Mouse (Mus musculus) liver, embryonic 13.5 days (tissue): ENCODE data around the gene Chst12. TPM values are rescaled to one million over a fixed set of nuclear protein-coding genes. Genes with fewer than 3 reads are reported as not detected.
"Not testable (repeated sequence)": the region's sequence is repeated elsewhere in the genome, so short reads cannot be mapped to it uniquely, and the experiment has no call there.

Experiments
- ATAC-seq: fragments of 200-750 bp; cut with Nextera tagmentation; 2 replicates; pipeline ENCODE4 v1.8.0; 2017; ENCODE audit warnings: low read depth, mild to moderate bottlenecking, moderate number of reproducible peaks, moderate library complexity
- DNase-seq: peaks from one replicate; pipeline ENCODE4 v3.0.0; 2022
- H3K27ac ChIP-seq: fragments of 300-500 bp; sonication (generic); 2 replicates; pipeline ENCODE4 v1.5.1; 2015; ENCODE audit warnings: moderate library complexity, mild to moderate bottlenecking, inconsistent platforms
- H3K27me3 ChIP-seq: fragments of 300-500 bp; sonication (generic); 2 replicates; pipeline ENCODE4 v1.6.1; 2015; ENCODE audit warnings: mild to moderate bottlenecking, inconsistent platforms
- H3K36me3 ChIP-seq: fragments of 300-500 bp; sonication (generic); 2 replicates; pipeline ENCODE4 v1.6.1; 2015; ENCODE audit warnings: mild to moderate bottlenecking, inconsistent platforms
- H3K4me1 ChIP-seq: fragments of 300-500 bp; sonication (generic); replicated peaks from 2 replicates; pipeline ENCODE4 v1.6.1; 2015; ENCODE audit warnings: inconsistent platforms
- H3K4me2 ChIP-seq: fragments of 300-500 bp; sonication (generic); 2 replicates; pipeline ENCODE4 v1.6.1; 2015; ENCODE audit warnings: inconsistent platforms, mild to moderate bottlenecking, moderate library complexity
- H3K4me3 ChIP-seq: fragments of 300-500 bp; sonication (generic); replicated peaks from 2 replicates; pipeline ENCODE4 v1.5.1; 2015; ENCODE audit warnings: mild to moderate bottlenecking, inconsistent platforms
- H3K9ac ChIP-seq: fragments of 300-500 bp; sonication (generic); 2 replicates; pipeline ENCODE4 v1.6.1; 2015; ENCODE audit warnings: mild to moderate bottlenecking, inconsistent platforms
- H3K9me3 ChIP-seq: fragments of 300-500 bp; sonication (generic); replicated peaks from 2 replicates; pipeline ENCODE4 v1.6.1; 2016; ENCODE audit warnings: inconsistent platforms
- WGBS: fragments of 180-500 bp; shearing (Covaris S2); methylation state at CpG from one replicate; pipeline ENCODE4 v1.1.7; 2015; ENCODE audit not compliant: insufficient replicate concordance; 5-methylcytosine and 5-hydroxymethylcytosine counted together
- polyA plus RNA-seq: library from polyadenylated mRNA; unstranded; fragments of >200 nt; fragmentation: Nextera tagmentation; extraction: Ambion mirVana; gene quantifications from 2 replicates; pipeline ENCODE4 v1.2.1, GENCODE M21; 2015

Gene Chst12
- polyA plus RNA-seq, 1 experiment from 2014 or later = 9.3 TPM

DNA sequence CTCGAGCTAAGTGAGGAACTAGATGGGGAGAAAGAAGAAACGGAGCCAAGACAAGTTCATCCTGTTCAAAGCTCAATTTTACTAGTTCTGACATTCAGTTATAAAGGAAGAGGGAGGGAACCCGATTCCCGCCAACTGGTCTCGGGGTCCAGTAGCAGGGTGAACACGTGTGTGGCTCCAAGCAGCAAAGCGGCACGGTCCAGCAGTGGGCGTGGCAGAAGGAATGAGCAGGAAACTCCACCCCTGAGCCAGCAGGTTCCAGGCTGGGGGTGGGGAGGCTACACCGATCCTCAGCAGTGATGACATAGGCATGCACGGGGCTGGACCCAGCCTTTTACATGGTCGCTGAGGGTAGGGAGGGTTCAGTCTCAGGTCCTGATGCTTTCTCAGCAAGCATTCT, 2.4 kb upstream of the Chst12 start:
- H3K27me3 ChIP-seq, H3K36me3 ChIP-seq, H3K9me3 ChIP-seq: not testable (repeated sequence)
- peaks cover 74% of the 10 kb centered on the region for H3K4me1 ChIP-seq
- peak overlapping the region; percentile 66 for H3K4me2 ChIP-seq
- ATAC-seq (peak; percentile 10), DNase-seq (peak; percentile 71)
- peak overlapping the region; percentile 77 for H3K27ac ChIP-seq
- 2% methylated on average over 12 of the region's 12 CpGs for WGBS
- H3K9ac ChIP-seq = peak overlapping the region; percentile 62
- H3K4me3 ChIP-seq = peak overlapping the region; percentile 37

GRCm38 (mm10) chr5:140506096-140506794, 895 bp downstream of the Chst12 start:
- Histone ChIP-seq H3K36me3 (no peaks in the 10 kb centered on the region), H3K4me2 (peak overlapping the region; percentile 86), H3K4me3 (peak overlapping the region; percentile 66), H3K9ac (peak overlapping the region; percentile 72), H3K4me1 (peaks cover 95% of the 10 kb centered on the region), H3K9me3 (no peaks in the 10 kb centered on the region), H3K27ac (peak overlapping the region; percentile 79), H3K27me3 (no peaks in the 10 kb centered on the region)
- ATAC-seq (no peak), DNase-seq (no peak)
- WGBS = 16% methylated on average over 22 of the region's 22 CpGs

DNA sequence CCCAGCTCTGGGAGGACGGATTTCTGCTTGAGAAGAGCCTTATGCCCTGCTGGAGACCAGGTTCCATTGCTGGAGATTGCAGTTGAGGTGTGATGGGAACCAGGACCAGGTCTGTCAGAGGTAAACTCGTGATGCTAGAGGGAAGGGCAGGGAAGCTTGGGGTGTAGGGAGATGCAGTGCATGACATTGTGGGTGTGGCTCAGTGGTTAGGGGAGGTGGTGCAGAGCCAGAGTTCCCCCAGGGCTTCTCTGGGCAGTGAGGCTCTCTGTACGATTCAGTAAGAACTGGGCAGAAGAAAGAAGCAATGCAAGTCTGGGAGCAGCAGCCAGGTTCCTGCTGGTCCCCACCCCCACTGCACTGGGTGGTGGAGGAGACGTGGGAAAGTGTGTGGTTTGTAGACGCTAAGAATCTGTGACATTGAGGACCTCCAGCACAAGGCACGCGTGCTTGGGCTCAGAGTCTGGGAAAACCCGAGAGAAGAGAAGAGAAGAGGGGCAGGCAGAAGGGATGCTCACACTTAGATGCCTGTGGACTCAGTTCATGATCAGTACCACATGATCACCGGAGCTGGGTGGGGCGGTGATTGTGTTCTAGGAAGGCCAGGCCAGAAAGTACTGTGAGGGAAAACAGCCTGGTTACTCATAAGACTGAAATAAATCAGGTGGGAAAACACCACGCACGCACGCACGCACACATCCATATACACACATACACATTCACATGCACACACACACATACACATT, 2.3 kb downstream of the Chst12 start:
- H3K27me3 ChIP-seq = no peaks in the 10 kb centered on the region
- H3K4me3 ChIP-seq = no peak overlapping the region
- DNase-seq = no peak
- 49% methylated on average over 14 of the region's 14 CpGs for WGBS
- peak overlapping the region; percentile 73 for H3K27ac ChIP-seq
- no peak for ATAC-seq
- H3K4me2 ChIP-seq = peak overlapping the region; percentile 86
- peaks cover 82% of the 10 kb centered on the region for H3K4me1 ChIP-seq
- H3K36me3 ChIP-seq = no peaks in the 10 kb centered on the region
- H3K9ac ChIP-seq = no peak overlapping the region
- no peaks in the 10 kb centered on the region for H3K9me3 ChIP-seq

DNA sequence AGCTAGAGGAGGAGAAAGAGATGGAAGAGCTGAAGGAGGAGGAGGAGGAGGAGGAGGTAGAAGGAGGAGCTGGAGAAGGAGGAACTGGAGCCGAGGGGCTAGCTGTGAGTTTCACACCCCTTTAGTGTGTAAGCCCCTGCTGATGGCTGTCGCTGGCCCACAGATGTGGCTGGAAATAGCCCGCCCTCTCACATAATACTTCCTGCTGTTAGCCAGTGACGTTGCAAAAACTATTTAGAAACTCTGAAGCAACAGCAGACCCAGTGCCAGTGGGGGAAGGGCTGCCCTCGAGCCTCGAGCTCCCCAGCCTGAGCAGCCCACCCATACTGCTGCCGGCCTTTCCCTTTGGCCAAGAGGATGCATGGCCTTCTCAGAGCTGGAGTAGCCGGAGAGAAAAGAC, 3.3 kb downstream of the Chst12 start:
- H3K4me3 ChIP-seq = no peak overlapping the region
- H3K9me3 ChIP-seq = no peaks in the 10 kb centered on the region
- H3K27ac ChIP-seq = peak overlapping the region; percentile 73
- WGBS = 12% methylated on average over 8 of the region's 8 CpGs
- no peaks in the 10 kb centered on the region for H3K36me3 ChIP-seq
- peak overlapping the region; percentile 49 for H3K9ac ChIP-seq
- H3K4me1 ChIP-seq = peaks cover 76% of the 10 kb centered on the region
- peak overlapping the region; percentile 86 for H3K4me2 ChIP-seq
- no peaks in the 10 kb centered on the region for H3K27me3 ChIP-seq
- ATAC-seq = no peak
- DNase-seq = peak; percentile 37

DNA sequence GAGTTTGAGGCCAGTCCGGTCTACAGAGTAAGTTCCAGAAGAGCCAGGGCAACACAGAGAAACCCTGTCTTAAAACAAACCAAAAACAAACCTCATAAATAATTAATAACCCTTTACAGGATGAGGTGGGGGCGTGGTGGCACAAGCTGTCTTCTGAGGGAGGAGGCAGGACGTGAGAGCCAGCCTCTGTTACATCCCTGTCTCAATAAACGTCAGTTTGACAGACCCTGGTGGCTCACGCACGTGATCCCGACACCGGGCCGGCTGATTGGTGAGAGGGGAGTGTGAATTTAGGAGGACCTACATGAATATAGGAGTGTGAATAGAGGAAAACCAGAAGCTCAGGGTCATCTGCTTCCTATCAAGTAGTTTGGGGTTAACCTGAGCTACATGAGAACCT, 3.9 kb downstream of the Chst12 start:
- Histone ChIP-seq H3K9me3 (no peaks in the 10 kb centered on the region), H3K4me2 (peak overlapping the region; percentile 86), H3K27me3 (no peaks in the 10 kb centered on the region), H3K27ac (peak overlapping the region; percentile 73), H3K36me3 (no peaks in the 10 kb centered on the region), H3K9ac (peak overlapping the region; percentile 49), H3K4me3 (no peak overlapping the region), H3K4me1 (peaks cover 76% of the 10 kb centered on the region)
- DNase-seq (no peak), ATAC-seq (no peak)
- 31% methylated on average over 9 of the region's 9 CpGs for WGBS

GRCm38 (mm10) chr5:140510012-140511000, 5.0 kb downstream of the Chst12 start:
- no peak overlapping the region for H3K27ac ChIP-seq
- WGBS = 70% methylated on average over 27 of the region's 27 CpGs
- no peak overlapping the region for H3K9ac ChIP-seq
- H3K4me3 ChIP-seq = no peak overlapping the region
- H3K9me3 ChIP-seq = no peaks in the 10 kb centered on the region
- DNase-seq = no peak
- no peaks in the 10 kb centered on the region for H3K36me3 ChIP-seq
- H3K4me2 ChIP-seq = no peak overlapping the region
- ATAC-seq = no peak
- H3K4me1 ChIP-seq = peaks cover 76% of the 10 kb centered on the region
- H3K27me3 ChIP-seq = no peaks in the 10 kb centered on the region

DNA sequence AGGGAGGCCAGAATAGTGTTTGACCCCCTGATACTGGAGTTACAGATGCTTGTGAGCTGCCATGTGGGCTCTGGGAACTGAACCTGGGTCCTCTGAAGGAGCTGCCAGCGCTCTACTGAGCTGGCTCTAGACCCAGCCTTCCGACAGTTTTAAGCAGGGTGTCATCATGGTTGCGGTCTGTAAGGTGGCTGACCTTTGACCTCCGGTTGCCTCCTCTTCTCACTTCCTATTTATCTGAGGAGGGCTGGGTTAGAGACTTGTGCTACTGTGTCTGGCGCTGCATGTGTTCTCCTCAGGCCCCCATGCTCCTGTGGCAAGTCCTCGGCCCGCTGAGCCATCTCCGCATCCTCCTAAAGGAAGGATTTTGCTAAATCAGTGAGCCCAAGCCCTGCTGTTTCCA, 8.6 kb downstream of the Chst12 start:
- Histone ChIP-seq H3K4me1 (peaks cover 75% of the 10 kb centered on the region), H3K36me3 (no peaks in the 10 kb centered on the region), H3K9ac (no peak overlapping the region), H3K27ac (no peak overlapping the region), H3K4me3 (no peak overlapping the region), H3K27me3 (no peaks in the 10 kb centered on the region), H3K9me3 (no peaks in the 10 kb centered on the region), H3K4me2 (no peak overlapping the region)
- 69% methylated on average over 8 of the region's 8 CpGs for WGBS
- ATAC-seq (no peak), DNase-seq (no peak)

DNA sequence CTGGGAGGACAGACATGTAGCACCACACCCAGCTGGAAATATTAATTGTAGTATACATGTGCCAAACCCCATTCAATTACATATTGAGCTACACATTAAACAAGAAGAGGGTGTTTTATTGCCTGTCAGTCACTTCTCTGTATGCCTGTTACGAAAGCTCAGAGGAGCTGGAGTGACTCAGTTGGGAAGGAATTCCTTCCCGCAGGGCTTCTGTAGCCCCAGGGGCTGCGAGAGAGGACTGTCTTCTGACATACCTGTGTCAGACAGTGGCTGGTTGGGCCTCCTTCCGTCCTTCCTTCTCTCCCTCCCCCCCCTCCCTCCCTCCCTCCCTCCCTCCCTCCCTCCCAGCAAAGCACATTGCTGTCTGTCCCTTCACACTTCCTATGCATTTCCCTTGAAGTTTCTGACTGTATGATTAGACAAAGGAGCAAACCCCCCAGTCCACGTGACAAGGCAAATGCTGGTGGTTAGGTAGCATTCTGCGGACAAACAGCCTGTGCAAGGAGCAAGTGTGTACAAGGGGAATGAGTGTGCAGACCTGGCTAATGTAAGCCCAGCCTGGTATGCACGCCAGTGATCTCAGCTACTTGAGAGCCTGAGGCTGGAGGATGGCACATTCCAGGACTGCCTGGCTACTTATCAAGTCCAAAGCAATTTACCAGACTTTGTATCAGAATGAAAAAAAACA, 9.6 kb downstream of the Chst12 start:
- peaks cover 69% of the 10 kb centered on the region for H3K4me1 ChIP-seq
- H3K4me2 ChIP-seq = no peak overlapping the region
- no peaks in the 10 kb centered on the region for H3K27me3 ChIP-seq

GRCm38 (mm10) chr5:140517159-140517920, 12.0 kb downstream of the Chst12 start:
- WGBS = 80% methylated on average over 21 of the region's 21 CpGs
- ATAC-seq = no peak
- Histone ChIP-seq H3K9me3 (no peaks in the 10 kb centered on the region), H3K4me1 (peaks cover 59% of the 10 kb centered on the region), H3K27ac (no peak overlapping the region), H3K9ac (no peak overlapping the region), H3K36me3 (no peaks in the 10 kb centered on the region), H3K27me3 (no peaks in the 10 kb centered on the region), H3K4me3 (no peak overlapping the region), H3K4me2 (no peak overlapping the region)
- no peak for DNase-seq

More for the DNA sequence above, 9.6 kb downstream of the Chst12 start:
- no peaks in the 10 kb centered on the region for H3K36me3 ChIP-seq
- ATAC-seq = peak; percentile 32; the same call in 1 of the 2 replicates
- WGBS = 22% methylated on average over 7 of the region's 7 CpGs
- H3K27ac ChIP-seq = peak overlapping the region; percentile 56
- DNase-seq = no peak
- H3K4me3 ChIP-seq = no peak overlapping the region
- no peak overlapping the region for H3K9ac ChIP-seq
- no peaks in the 10 kb centered on the region for H3K9me3 ChIP-seq

DNA sequence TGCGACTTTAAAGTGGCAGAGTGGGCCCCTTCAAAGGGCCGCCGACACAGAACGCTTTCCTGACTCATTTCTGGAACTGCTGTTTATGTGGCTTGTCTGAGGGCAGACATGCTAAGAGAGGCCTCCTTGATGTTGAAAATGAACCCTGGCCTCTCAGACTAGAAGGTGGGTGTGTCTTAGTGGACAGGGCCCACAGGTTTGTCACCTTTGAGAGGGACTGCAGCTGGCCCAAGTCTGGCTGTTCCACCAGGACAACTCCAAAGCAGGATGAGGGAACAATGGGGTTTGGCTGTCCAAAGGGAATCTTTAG, 12.5 kb downstream of the Chst12 start:
- H3K4me1 ChIP-seq = peaks cover 59% of the 10 kb centered on the region
- H3K36me3 ChIP-seq = no peaks in the 10 kb centered on the region
- H3K9me3 ChIP-seq = no peaks in the 10 kb centered on the region
- no peak overlapping the region for H3K27ac ChIP-seq
- DNase-seq (no peak), ATAC-seq (no peak)
- H3K4me3 ChIP-seq = no peak overlapping the region
- no peaks in the 10 kb centered on the region for H3K27me3 ChIP-seq
- no peak overlapping the region for H3K9ac ChIP-seq
- no peak overlapping the region for H3K4me2 ChIP-seq
- 70% methylated on average over 4 of the region's 4 CpGs for WGBS
